Mouse (Mus musculus): ENCODE data around the gene Wnk1.

DNA sequence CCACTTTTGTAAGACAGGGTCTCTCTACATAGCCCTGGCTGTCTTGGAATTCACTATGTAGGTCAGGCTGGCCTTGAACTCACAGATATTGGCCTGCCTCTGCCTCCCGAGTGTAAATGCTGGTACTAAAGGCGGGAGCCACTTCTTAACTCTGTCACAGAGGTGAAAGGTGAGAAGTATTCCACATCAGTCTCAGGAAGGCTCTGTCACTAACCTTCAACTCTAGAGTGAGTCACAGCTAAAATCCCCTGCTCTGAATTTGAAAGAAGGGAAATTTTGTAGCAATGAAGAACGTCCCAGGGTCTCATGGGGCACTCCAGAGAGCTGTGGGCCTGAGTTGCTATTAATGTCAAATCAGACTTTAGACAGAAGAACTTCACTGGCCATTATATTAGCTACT is 47.4 kb upstream of the Wnk1 start:
- no peak for TF ChIP-seq CTCF (IDR thresholded peaks at IDR 0.05; ENCODE audit: borderline replicate concordance, control insufficient read depth, extremely low read depth, insufficient read depth, low read length, poor library complexity)
- TF ChIP-seq POLR2A (IDR thresholded peaks at IDR 0.05; ENCODE audit: control insufficient read depth, extremely low read depth, insufficient read depth, low read length, poor library complexity): no peak
